In genomic region chr1:72874287-72875211, GRCm38 (mm10) we compare ENCODE assay signal across 8 mouse cellular contexts. TPM values are rescaled to one million over a fixed set of nuclear protein-coding genes. Genes with fewer than 3 reads are reported as not detected.
DNase-seq lines count a peak whose midpoint lies in the region; ATAC-seq lines count a peak whose summit lies in the region.

Gene Igfbp5 (minus strand): TSS chr1:72874884.

- no peaks in the 10 kb centered on the region for H3K9me3 ChIP-seq in embryonic facial prominence, embryonic 14.5 days (ENCODE audit: control insufficient read depth, low read length)
- H3K9me3 ChIP-seq in heart, embryonic 13.5 days: no peaks in the 10 kb centered on the region
- no peaks in the 10 kb centered on the region for H3K9me3 ChIP-seq in liver, embryonic 13.5 days (replicated peaks)
- no peaks in the 10 kb centered on the region for H3K9me3 ChIP-seq in neural tube, embryonic 15.5 days (replicated peaks)

- ATAC-seq in embryonic facial prominence, embryonic 14.5 days (ENCODE audit: low read depth): peak; percentile 55
- ATAC-seq in heart, embryonic 13.5 days (ENCODE audit: extremely low read depth, insufficient number of reproducible peaks, low FRiP score, low TSS enrichment): peak; percentile 49; the same call in 1 of the 2 replicates
- ATAC-seq in liver, embryonic 13.5 days (ENCODE audit: low read depth): no peak
- peak; percentile 14; the same call in 1 of the 2 replicates for ATAC-seq in neural tube, embryonic 15.5 days (ENCODE audit: low FRiP score)
- no peak for ATAC-seq in megakaryocyte progenitor cell, adult 5-6 weeks (replicated peaks; ENCODE audit: poor library complexity)

- H3K4me3 ChIP-seq in embryonic facial prominence, embryonic 14.5 days (ENCODE audit: low read depth, low read length): peak within 1 kb of the TSS; percentile 62
- H3K4me3 ChIP-seq in heart, embryonic 13.5 days: peak within 1 kb of the TSS; percentile 75
- H3K4me3 ChIP-seq in liver, embryonic 13.5 days (replicated peaks): peak within 1 kb of the TSS; percentile 39
- H3K4me3 ChIP-seq in neural tube, embryonic 15.5 days (replicated peaks): peak within 1 kb of the TSS; percentile 58

- WGBS in embryonic facial prominence, embryonic 14.5 days: 1% methylated on average over 36 of the region's 38 CpGs
- WGBS in heart, embryonic 13.5 days: under 1% methylated on average over 38 of the region's 38 CpGs
- 3% methylated on average over 38 of the region's 38 CpGs for WGBS in liver, embryonic 13.5 days (ENCODE audit: insufficient replicate concordance)
- WGBS in neural tube, embryonic 15.5 days: under 1% methylated on average over 38 of the region's 38 CpGs

- H3K27ac ChIP-seq in embryonic facial prominence, embryonic 14.5 days (replicated peaks; ENCODE audit: low read depth, low read length): peak within 1 kb of the TSS; percentile 93
- peak within 1 kb of the TSS; percentile 95 for H3K27ac ChIP-seq in heart, embryonic 13.5 days (replicated peaks)
- no peak within 1 kb of the TSS for H3K27ac ChIP-seq in liver, embryonic 13.5 days
- H3K27ac ChIP-seq in neural tube, embryonic 15.5 days (replicated peaks): peak within 1 kb of the TSS; percentile 86

- DNase-seq in layer of hippocampus, adult 11-12 months (ENCODE audit: low spot score): peak; percentile 67
- no peak for DNase-seq in layer of hippocampus, adult 9-10 months (ENCODE audit: low spot score)
- peak; percentile 97 for DNase-seq in embryonic facial prominence, embryonic 14.5 days (ENCODE audit: low spot score)
- DNase-seq in kidney, postnatal 10 days: peak; percentile 95
- no peak for DNase-seq in liver, embryonic 13.5 days

- H3K27me3 ChIP-seq in embryonic facial prominence, embryonic 14.5 days (replicated peaks; ENCODE audit: control insufficient read depth, insufficient read depth, low read length): peaks cover 5% of the 10 kb centered on the region; the same call in 1 of the 2 replicates
- H3K27me3 ChIP-seq in heart, embryonic 13.5 days (replicated peaks): peaks cover 5% of the 10 kb centered on the region; the same call in 1 of the 2 replicates
- H3K27me3 ChIP-seq in liver, embryonic 13.5 days: peaks cover 85% of the 10 kb centered on the region
- 0 out of 2 replicates have a peak, but pooled peaks cover 6% of the 10 kb centered on the region for H3K27me3 ChIP-seq in neural tube, embryonic 15.5 days (replicated peaks)

- H3K4me2 ChIP-seq in embryonic facial prominence, embryonic 14.5 days (ENCODE audit: low read depth, low read length): peak within 1 kb of the TSS; percentile 88
- H3K4me2 ChIP-seq in heart, embryonic 13.5 days: peak within 1 kb of the TSS; percentile 95
- H3K4me2 ChIP-seq in liver, embryonic 13.5 days: peak within 1 kb of the TSS; percentile 41
- H3K4me2 ChIP-seq in neural tube, embryonic 15.5 days: peak within 1 kb of the TSS; percentile 94

- peak within 1 kb of the TSS; percentile 78 for H3K9ac ChIP-seq in embryonic facial prominence, embryonic 14.5 days (ENCODE audit: low read depth, low read length)
- H3K9ac ChIP-seq in heart, embryonic 13.5 days: peak within 1 kb of the TSS; percentile 91
- peak within 1 kb of the TSS; percentile 37; the same call in 1 of the 2 replicates for H3K9ac ChIP-seq in liver, embryonic 13.5 days
- H3K9ac ChIP-seq in neural tube, embryonic 15.5 days (replicated peaks): peak within 1 kb of the TSS; percentile 70

- no peaks in the 10 kb centered on the region for H3K36me3 ChIP-seq in embryonic facial prominence, embryonic 14.5 days (ENCODE audit: control insufficient read depth, insufficient read depth, low read length)
- no peaks in the 10 kb centered on the region for H3K36me3 ChIP-seq in heart, embryonic 13.5 days
- H3K36me3 ChIP-seq in liver, embryonic 13.5 days: no peaks in the 10 kb centered on the region
- H3K36me3 ChIP-seq in neural tube, embryonic 15.5 days: no peaks in the 10 kb centered on the region

- H3K4me1 ChIP-seq in embryonic facial prominence, embryonic 14.5 days (ENCODE audit: control insufficient read depth, insufficient read depth, low read length): peaks cover 26% of the 10 kb centered on the region
- peaks cover 57% of the 10 kb centered on the region for H3K4me1 ChIP-seq in heart, embryonic 13.5 days
- H3K4me1 ChIP-seq in liver, embryonic 13.5 days (replicated peaks): peaks cover 41% of the 10 kb centered on the region
- peaks cover 78% of the 10 kb centered on the region for H3K4me1 ChIP-seq in neural tube, embryonic 15.5 days

RNA-seq across cellular contexts. Expression of gene Igfbp5, which starts in this region (rescaled TPM):
- 131 and 138 TPM in 2 replicates for polyA plus RNA-seq in embryonic facial prominence, embryonic 14.5 days (2014; fragmentation: Nextera tagmentation; extraction: Ambion mirVana)
- polyA plus RNA-seq in heart, embryonic 13.5 days (2015; fragmentation: Nextera tagmentation; extraction: Ambion mirVana): 110 and 126 TPM in 2 replicates
- polyA plus RNA-seq in liver, embryonic 13.5 days (2015; fragmentation: Nextera tagmentation; extraction: Ambion mirVana): 3.7 and 4.7 TPM in 2 replicates
- polyA plus RNA-seq in neural tube, embryonic 15.5 days (2015; fragmentation: Nextera tagmentation; extraction: Ambion mirVana): 90.8 and 102 TPM in 2 replicates
- total RNA-seq in megakaryocyte progenitor cell, adult 5-6 weeks (2015): 0.20 and 0.39 TPM in 2 replicates
- total RNA-seq in megakaryocyte progenitor cell, adult 5-6 weeks (2017): 0.07 and 0.12 TPM in 2 replicates

Comparison
In these comparisons a context has a peak if more than half of its experiments do, and no peak if none do; other contexts are left out.
1. RNA of gene Igfbp5 (polyA plus RNA-seq): 131 to 138 TPM in embryonic facial prominence, embryonic 14.5 days, 110 to 126 TPM in heart, embryonic 13.5 days and 90.8 to 102 TPM in neural tube, embryonic 15.5 days; 3.7 to 4.7 TPM in liver, embryonic 13.5 days; every median in the first group is over 10 times any median in the second.
2. DNase-seq: peak in layer of hippocampus, adult 11-12 months (single experiment), embryonic facial prominence, embryonic 14.5 days (single experiment) and kidney, postnatal 10 days (single experiment); none in layer of hippocampus, adult 9-10 months (single experiment) and liver, embryonic 13.5 days (single experiment).
3. ATAC-seq: peak in embryonic facial prominence, embryonic 14.5 days (single experiment), heart, embryonic 13.5 days (single experiment) and neural tube, embryonic 15.5 days (single experiment); none in liver, embryonic 13.5 days (single experiment) and megakaryocyte progenitor cell, adult 5-6 weeks (single experiment).
4. H3K4me2 ChIP-seq: peak in every context shown above with its lines; median percentile 95 in heart, embryonic 13.5 days; 94 in neural tube, embryonic 15.5 days; 88 in embryonic facial prominence, embryonic 14.5 days; 41 in liver, embryonic 13.5 days.
5. H3K9ac ChIP-seq: peak in every context shown above with its lines; median percentile 91 in heart, embryonic 13.5 days; 78 in embryonic facial prominence, embryonic 14.5 days; 70 in neural tube, embryonic 15.5 days; 37 in liver, embryonic 13.5 days.
6. Peak in every context shown above with its lines, with median percentiles within 50 percentile points of each other: H3K4me3 ChIP-seq.